Mouse (Mus musculus) brown adipose tissue, adult 24 weeks (tissue): Measurements from ENCODE around the gene Clec9a. TPM values are rescaled to one million over a fixed set of nuclear protein-coding genes. Genes with fewer than 3 reads are reported as not detected.
A peak's percentile ranks its signal among the peaks of the same experiment; 100 is the strongest.

Source experiments
- H3K27ac ChIP-seq: fragments of 200-500 bp; replicated peaks from 2 replicates; pipeline ENCODE4 v1.5.1; 2012; ENCODE audit warnings: low read depth, mild to moderate bottlenecking, low read length
- H3K4me1 ChIP-seq: fragments of 200-500 bp; 2 replicates; pipeline ENCODE4 v1.6.1; 2012; ENCODE audit warnings: low read length, mixed read lengths; ENCODE audit not compliant: control insufficient read depth, insufficient read depth, insufficient read length
- H3K4me3 ChIP-seq: fragments of 200-500 bp; 2 replicates; pipeline ENCODE4 v1.5.1; 2012; ENCODE audit warnings: low read depth, mild to moderate bottlenecking, low read length, moderate library complexity; ENCODE audit not compliant: insufficient read depth
- polyA plus RNA-seq: library from polyadenylated mRNA; stranded (reverse); fragments of >200 nt; gene quantifications from 2 replicates; pipeline ENCODE4 v1.2.4, GENCODE M21; 2012; ENCODE audit not compliant: missing spikeins, insufficient read depth, insufficient read length

Gene Clec9a
- polyA plus RNA-seq, result 0.63 TPM in 1 of 2 replicates, not detected in the other

GRCm38 (mm10) chr6:129408562-129408961 lies at the start of gene Clec9a:
Gene Clec9a (plus strand): TSS chr6:129408862.
- Histone ChIP-seq H3K27ac (peak within 1 kb of the TSS; percentile 59), H3K4me1 (no peaks in the 10 kb centered on the region), H3K4me3 (no peak within 1 kb of the TSS)

GRCm38 (mm10) chr6:129359515-129359914 lies 49.1 kb upstream of the Clec9a start:
- H3K27ac ChIP-seq, result no peak overlapping the region
- no peaks in the 10 kb centered on the region for H3K4me1 ChIP-seq
- no peak overlapping the region for H3K4me3 ChIP-seq

GRCm38 (mm10) chr6:129363942-129364341 lies 44.7 kb upstream of the Clec9a start:
- Histone ChIP-seq H3K27ac (no peak overlapping the region), H3K4me3 (no peak overlapping the region), H3K4me1 (no peaks in the 10 kb centered on the region)

GRCm38 (mm10) chr6:129365959-129366359 lies 42.7 kb upstream of the Clec9a start:
- H3K4me1 ChIP-seq, result no peaks in the 10 kb centered on the region
- H3K27ac ChIP-seq, result no peak overlapping the region
- no peak overlapping the region for H3K4me3 ChIP-seq

- no peaks in the 10 kb centered on the region for H3K4me1 ChIP-seq
- H3K4me3 ChIP-seq, result no peak overlapping the region
- no peak overlapping the region for H3K27ac ChIP-seq
These were observed 39.1 kb upstream of the Clec9a start for GRCm38 (mm10) chr6:129369374-129370132.

- no peak overlapping the region for H3K27ac ChIP-seq
- no peaks in the 10 kb centered on the region for H3K4me1 ChIP-seq
- H3K4me3 ChIP-seq, result no peak overlapping the region
These were observed 33.7 kb upstream of the Clec9a start for GRCm38 (mm10) chr6:129374937-129375471.

- H3K27ac ChIP-seq, result no peak overlapping the region
- H3K4me1 ChIP-seq, result no peaks in the 10 kb centered on the region
- no peak overlapping the region for H3K4me3 ChIP-seq
These were observed 28.2 kb upstream of the Clec9a start for GRCm38 (mm10) chr6:129380454-129380853.

GRCm38 (mm10) chr6:129381736-129382135 lies 26.9 kb upstream of the Clec9a start:
- Histone ChIP-seq H3K4me1 (no peaks in the 10 kb centered on the region), H3K27ac (no peak overlapping the region), H3K4me3 (no peak overlapping the region)

GRCm38 (mm10) chr6:129383466-129383865 lies 25.2 kb upstream of the Clec9a start:
- no peak overlapping the region for H3K4me3 ChIP-seq
- no peaks in the 10 kb centered on the region for H3K4me1 ChIP-seq

GRCm38 (mm10) chr6:129385000-129385399 lies 23.7 kb upstream of the Clec9a start:
- no peak overlapping the region for H3K4me3 ChIP-seq
- H3K4me1 ChIP-seq, result no peaks in the 10 kb centered on the region
- no peak overlapping the region for H3K27ac ChIP-seq

More at GRCm38 (mm10) chr6:129383466-129383865, 25.2 kb upstream of the Clec9a start:
- no peak overlapping the region for H3K27ac ChIP-seq

- H3K4me1 ChIP-seq, result no peaks in the 10 kb centered on the region
- H3K4me3 ChIP-seq, result no peak within 1 kb of the TSS
- no peak within 1 kb of the TSS for H3K27ac ChIP-seq
These were observed 22.9 kb upstream of the Clec9a start, which contains the start of gene Clec12b for GRCm38 (mm10) chr6:129385774-129386173. Gene Clec12b (minus strand): TSS chr6:129385874.

GRCm38 (mm10) chr6:129393087-129393720 lies 15.5 kb upstream of the Clec9a start:
- no peak overlapping the region for H3K27ac ChIP-seq
- H3K4me1 ChIP-seq, result no peaks in the 10 kb centered on the region
- no peak overlapping the region for H3K4me3 ChIP-seq

- no peaks in the 10 kb centered on the region for H3K4me1 ChIP-seq
- no peak overlapping the region for H3K27ac ChIP-seq
- no peak overlapping the region for H3K4me3 ChIP-seq
These were observed 14.9 kb upstream of the Clec9a start for GRCm38 (mm10) chr6:129393732-129394131.

- Histone ChIP-seq H3K4me3 (no peak within 1 kb of the TSS), H3K27ac (no peak within 1 kb of the TSS), H3K4me1 (peaks cover 4% of the 10 kb centered on the region)
These were observed 11.7 kb upstream of the Clec9a start, which contains the start of gene Clec1b for GRCm38 (mm10) chr6:129396997-129397396. Gene Clec1b (plus strand): TSS chr6:129397297.

GRCm38 (mm10) chr6:129399945-129400344 lies 8.7 kb upstream of the Clec9a start:
- Histone ChIP-seq H3K4me3 (no peak overlapping the region), H3K4me1 (peaks cover 4% of the 10 kb centered on the region), H3K27ac (no peak overlapping the region)
